In the genomic region with DNA sequence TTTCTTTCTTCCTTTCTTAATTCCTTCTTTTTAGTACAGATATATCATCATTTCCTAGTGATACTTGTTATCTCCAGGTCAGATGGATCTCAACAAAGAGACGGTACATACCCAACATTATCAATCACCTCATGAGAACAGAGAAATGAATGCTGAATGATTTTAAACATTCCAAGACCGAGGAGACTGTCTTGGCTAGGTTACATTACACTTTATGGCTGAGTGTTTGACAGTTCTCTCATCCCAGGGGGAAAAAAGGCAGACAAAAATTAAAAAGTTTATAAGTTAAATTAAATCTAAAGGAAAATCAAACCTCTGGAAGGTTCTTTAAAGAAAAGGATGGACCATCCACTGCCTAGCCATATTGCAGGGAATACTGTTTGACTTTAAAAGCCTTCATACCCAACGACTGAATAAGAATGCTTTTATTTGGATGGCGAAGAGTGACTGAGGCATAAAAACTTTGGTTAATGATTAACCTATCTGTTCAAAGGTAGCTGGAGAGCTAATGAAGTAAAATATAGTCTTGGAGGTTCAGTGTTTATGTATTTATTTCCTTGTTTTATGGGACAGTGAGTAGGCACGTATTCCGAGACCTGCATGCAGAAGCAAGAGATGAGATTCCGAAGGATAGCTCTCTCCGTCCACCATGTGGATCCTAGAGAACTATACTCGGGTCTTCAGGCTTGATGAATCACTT, we compare ENCODE assay signal across 21 mouse cellular contexts.
A peak's percentile ranks its signal among the peaks of the same experiment; 100 is the strongest.
DNase-seq lines count a peak whose midpoint lies in the region; ATAC-seq and TF ChIP-seq lines count a peak whose summit lies in the region.
"Had no signal": no experiment of that assay in that cellular context is flagged by ENCODE, and none has a peak within 500 bp of the region (broad histone marks: within the 10 kb centered on the region; RNA-seq: fewer than 3 reads in every experiment).

No protein-coding gene starts in this region.

- H3K9me3 ChIP-seq in kidney, embryonic 15.5 days (replicated peaks): peaks cover 7% of the 10 kb centered on the region; the same call in 1 of the 2 replicates
- no peaks in the 10 kb centered on the region for H3K9me3 ChIP-seq in liver, embryonic 11.5 days (ENCODE audit: control insufficient read depth, low read length)
- H3K9me3 ChIP-seq: embryonic facial prominence, embryonic 13.5 days; forebrain, embryonic 12.5 days; heart, embryonic 10.5 days had no signal

- no peaks in the 10 kb centered on the region for H3K4me1 ChIP-seq in kidney, embryonic 15.5 days
- no peaks in the 10 kb centered on the region; the same call in 1 of the 2 replicates for H3K4me1 ChIP-seq in liver, adult 2 months (ENCODE audit: control insufficient read depth, insufficient read depth, low read length)
- no peaks in the 10 kb centered on the region for H3K4me1 ChIP-seq in liver, embryonic 11.5 days (replicated peaks; ENCODE audit: control insufficient read depth, insufficient read depth, low read length)
- H3K4me1 ChIP-seq in lung, adult 2 months (ENCODE audit: control insufficient read depth, insufficient read depth, low read length): no peaks in the 10 kb centered on the region; the same call in 1 of the 2 replicates
- H3K4me1 ChIP-seq: embryonic facial prominence, embryonic 13.5 days; forebrain, embryonic 12.5 days; heart, embryonic 10.5 days had no signal

- H3K36me3 ChIP-seq in kidney, embryonic 15.5 days: no peaks in the 10 kb centered on the region
- no peaks in the 10 kb centered on the region for H3K36me3 ChIP-seq in liver, adult 2 months (ENCODE audit: control insufficient read depth, insufficient read depth, low read length)
- no peaks in the 10 kb centered on the region for H3K36me3 ChIP-seq in liver, embryonic 11.5 days (ENCODE audit: control insufficient read depth, insufficient read depth, low read length)
- H3K36me3 ChIP-seq: embryonic facial prominence, embryonic 13.5 days; forebrain, embryonic 12.5 days; heart, embryonic 10.5 days had no signal

- H3K4me2 ChIP-seq in kidney, embryonic 15.5 days: no peak overlapping the region
- H3K4me2 ChIP-seq in liver, embryonic 11.5 days: no peak overlapping the region
- H3K4me2 ChIP-seq: embryonic facial prominence, embryonic 13.5 days; forebrain, embryonic 12.5 days had no signal

- H3K9ac ChIP-seq in kidney, embryonic 15.5 days: no peak overlapping the region
- no peak overlapping the region for H3K9ac ChIP-seq in liver, adult 2 months (ENCODE audit: low read depth, low read length)
- no peak overlapping the region for H3K9ac ChIP-seq in liver, embryonic 11.5 days (ENCODE audit: low read depth, low read length)
- H3K9ac ChIP-seq: embryonic facial prominence, embryonic 13.5 days; forebrain, embryonic 12.5 days had no signal

- H3K4me3 ChIP-seq in kidney, embryonic 15.5 days (replicated peaks): no peak overlapping the region
- H3K4me3 ChIP-seq in liver, adult 2 months (ENCODE audit: insufficient read depth, low read depth, low read length): no peak overlapping the region
- no peak overlapping the region for H3K4me3 ChIP-seq in liver, embryonic 11.5 days (ENCODE audit: low read depth, low read length)
- no peak overlapping the region for H3K4me3 ChIP-seq in lung, adult 2 months (replicated peaks; ENCODE audit: extremely low read depth, low read depth, low read length)
- H3K4me3 ChIP-seq: embryonic facial prominence, embryonic 13.5 days; forebrain, embryonic 12.5 days; heart, embryonic 10.5 days had no signal

- H3K79me2 ChIP-seq in liver, adult 2 months (ENCODE audit: control insufficient read depth, insufficient read depth, low read length): no peaks in the 10 kb centered on the region

- 0 out of 2 replicates have a peak overlapping the region, but pooled peaks have one; percentile 57 for H3K27ac ChIP-seq in kidney, embryonic 15.5 days
- no peak overlapping the region for H3K27ac ChIP-seq in liver, adult 2 months (replicated peaks; ENCODE audit: insufficient read depth, low read depth, low read length)
- no peak overlapping the region for H3K27ac ChIP-seq in liver, embryonic 11.5 days (ENCODE audit: low read depth, low read length)
- H3K27ac ChIP-seq: embryonic facial prominence, embryonic 13.5 days; forebrain, embryonic 12.5 days; heart, embryonic 10.5 days had no signal

- TF ChIP-seq POLR2A in liver, adult 2 months (IDR thresholded peaks at IDR 0.05; ENCODE audit: extremely low read depth, insufficient read depth, low read length): no peak
- no peak for TF ChIP-seq POLR2A in lung, adult 2 months (IDR thresholded peaks at IDR 0.05; ENCODE audit: borderline replicate concordance, extremely low read depth, low read depth, low read length)

- WGBS in kidney, embryonic 15.5 days: 67% methylated on average over 9 of the region's 9 CpGs
- WGBS in liver, adult 2 months: 72% methylated on average over 9 of the region's 9 CpGs
- 78% methylated on average over 9 of the region's 9 CpGs for WGBS in liver, embryonic 11.5 days
- 39% methylated on average over 9 of the region's 9 CpGs for WGBS in large intestine, adult 2 months
- 83% methylated on average over 9 of the region's 9 CpGs for WGBS in lung, adult 2 months

- no peaks in the 10 kb centered on the region for H3K27me3 ChIP-seq in kidney, embryonic 15.5 days
- H3K27me3 ChIP-seq in liver, adult 2 months (ENCODE audit: control insufficient read depth, insufficient read depth, low read length): no peaks in the 10 kb centered on the region
- no peaks in the 10 kb centered on the region for H3K27me3 ChIP-seq in liver, embryonic 11.5 days (replicated peaks; ENCODE audit: control insufficient read depth, insufficient read depth, low read length)
- H3K27me3 ChIP-seq: CH12.LX; embryonic facial prominence, embryonic 13.5 days; forebrain, embryonic 12.5 days; Patski had no signal

- ATAC-seq in kidney, embryonic 15.5 days (replicated peaks; ENCODE audit: low FRiP score): peak; percentile 86
- no peak for ATAC-seq in liver, embryonic 11.5 days (replicated peaks; ENCODE audit: low FRiP score)
- ATAC-seq: activated CD4-positive, CD25-positive, alpha-beta regulatory T cell, adult 4 months; forebrain, embryonic 16.5 days; Patski had no signal

- no peak for TF ChIP-seq CTCF in liver, adult 2 months (IDR thresholded peaks at IDR 0.05; ENCODE audit: low read depth, low read length)
- TF ChIP-seq CTCF in lung, adult 2 months (IDR thresholded peaks at IDR 0.05; ENCODE audit: insufficient read depth, low read length): no peak

- no peak for DNase-seq in kidney, postnatal 25 days
- DNase-seq in liver, adult 2 months (ENCODE audit: extremely low read depth, low read depth, low spot score): peak; percentile 58
- DNase-seq in liver, embryonic 11.5 days (ENCODE audit: low spot score): no peak
- DNase-seq in large intestine, adult 2 months (ENCODE audit: low read depth, low spot score): peak; percentile 19
- DNase-seq in lung, adult 2 months: no peak
- DNase-seq: adrenal gland, postnatal 14 days; cerebellum, adult 11-12 months; cerebellum, adult 9-10 months; cerebellum, postnatal 36 days; gastrocnemius, postnatal 10 days; heart, adult 18-20 months; heart, postnatal 10 days; heart, postnatal 4 days had no signal

Comparison
In these comparisons a context has a peak if more than half of its experiments do, and no peak if none do; other contexts are left out.
1. DNase-seq: peak in liver, adult 2 months (single experiment) and large intestine, adult 2 months (single experiment); none in kidney, postnatal 25 days (0 of 2), liver, embryonic 11.5 days (single experiment) and lung, adult 2 months (single experiment).